Mouse (Mus musculus): ENCODE measurements around the gene Prm3.

Prm3 gene

DNA sequence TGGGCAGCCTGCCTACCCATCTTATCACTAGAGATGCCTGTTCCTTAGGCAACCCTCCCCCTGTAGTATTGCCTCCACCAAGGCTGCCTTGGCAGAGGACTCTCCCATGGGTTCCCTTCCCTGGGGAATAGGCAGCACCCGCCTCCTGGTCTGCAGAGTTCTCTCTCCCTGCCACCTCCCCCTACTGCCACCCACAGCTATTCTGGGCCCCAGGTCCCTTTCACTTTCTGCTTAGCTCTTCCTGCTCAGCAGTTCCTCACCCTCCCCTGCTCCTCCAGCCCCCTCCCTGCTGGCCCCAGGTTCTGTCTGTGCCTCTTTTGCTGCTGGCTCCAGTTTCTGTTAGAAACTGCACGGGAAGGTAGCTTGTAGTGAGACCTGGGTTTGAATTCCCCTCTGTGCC, 21.1 kb downstream of the Prm3 start:
- DNase-seq (ENCODE audit: low read depth, low spot score) = peak; percentile 57
- Histone ChIP-seq H3K27me3 (ENCODE audit: control insufficient read depth, insufficient read depth, low read length, poor library complexity, severe bottlenecking) (no peaks in the 10 kb centered on the region), H3K36me3 (ENCODE audit: control insufficient read depth, insufficient read depth, low read length, poor library complexity, severe bottlenecking) (no peaks in the 10 kb centered on the region)

DNA sequence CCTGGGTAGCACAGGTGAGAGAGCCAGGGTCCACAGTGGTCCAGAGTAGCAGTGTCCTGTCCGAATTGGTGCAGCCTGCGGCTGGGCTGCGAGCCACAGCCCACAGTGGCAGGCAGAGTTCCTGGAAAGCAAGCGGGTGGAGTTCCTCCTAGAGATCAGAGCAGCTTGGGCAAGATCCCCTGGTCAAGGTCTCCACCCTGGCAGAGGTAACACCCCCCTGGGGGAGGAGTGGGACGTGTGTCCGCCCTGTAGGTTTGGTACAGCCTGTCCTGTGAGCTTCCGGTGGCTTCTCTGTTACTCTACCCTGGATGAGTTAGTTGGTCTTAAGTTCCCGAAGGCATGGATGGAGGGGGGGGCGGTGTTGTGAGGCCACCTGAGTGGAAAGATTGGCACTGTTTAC, 21.9 kb downstream of the Prm3 start:
- Histone ChIP-seq H3K36me3 (ENCODE audit: control insufficient read depth, insufficient read depth, low read length, poor library complexity, severe bottlenecking) (no peaks in the 10 kb centered on the region), H3K27me3 (ENCODE audit: control insufficient read depth, insufficient read depth, low read length, poor library complexity, severe bottlenecking) (no peaks in the 10 kb centered on the region)
- peak; percentile 42 for DNase-seq (ENCODE audit: low read depth, low spot score)

DNA sequence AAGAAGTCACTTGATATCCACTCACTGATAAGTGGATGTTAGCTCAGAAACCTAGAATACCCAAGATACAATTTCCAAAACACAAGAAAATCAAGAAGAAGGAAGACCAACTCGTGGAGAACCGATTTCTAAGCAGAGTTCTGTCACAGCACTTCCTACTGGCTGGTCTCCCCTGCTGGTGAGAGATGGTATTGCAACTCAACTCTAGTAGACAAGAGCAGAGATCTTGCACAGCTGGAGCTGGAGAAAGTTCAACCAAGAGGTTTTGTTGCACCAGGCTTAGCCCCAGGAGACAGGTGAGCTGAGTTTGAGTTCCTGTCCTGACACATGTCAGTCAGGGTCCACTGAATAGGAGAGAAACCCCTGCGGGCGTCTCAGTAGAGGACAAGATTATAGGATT, 23.6 kb downstream of the Prm3 start:
- DNase-seq (ENCODE audit: low read depth, low spot score) = peak; percentile 89
- Histone ChIP-seq H3K36me3 (ENCODE audit: control insufficient read depth, insufficient read depth, low read length, poor library complexity, severe bottlenecking) (no peaks in the 10 kb centered on the region), H3K27me3 (ENCODE audit: control insufficient read depth, insufficient read depth, low read length, poor library complexity, severe bottlenecking) (no peaks in the 10 kb centered on the region)

DNA sequence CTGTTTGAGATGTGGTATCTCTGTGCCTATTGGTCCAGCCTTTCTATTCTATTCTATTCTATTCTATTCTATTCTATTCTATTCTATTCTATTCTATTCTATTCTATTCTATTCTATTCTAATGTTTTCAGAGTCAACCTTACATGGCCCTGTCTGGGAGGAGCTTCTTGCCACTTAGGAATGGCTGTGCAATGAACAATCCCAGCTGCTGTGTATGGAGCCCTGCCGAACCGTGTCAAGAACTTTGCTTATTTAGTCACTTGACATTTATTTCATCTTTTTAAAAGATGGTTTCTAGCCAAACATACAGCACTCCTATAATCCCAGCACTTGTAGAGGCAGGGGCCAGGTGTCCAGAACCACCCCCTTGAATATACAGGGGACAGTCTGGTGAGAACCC, 26.4 kb downstream of the Prm3 start:
- H3K27me3 ChIP-seq (ENCODE audit: control insufficient read depth, insufficient read depth, low read length, poor library complexity, severe bottlenecking) = no peaks in the 10 kb centered on the region
- DNase-seq (ENCODE audit: low read depth, low spot score) = no peak
- H3K36me3 ChIP-seq (ENCODE audit: control insufficient read depth, insufficient read depth, low read length, poor library complexity, severe bottlenecking) = no peaks in the 10 kb centered on the region

DNA sequence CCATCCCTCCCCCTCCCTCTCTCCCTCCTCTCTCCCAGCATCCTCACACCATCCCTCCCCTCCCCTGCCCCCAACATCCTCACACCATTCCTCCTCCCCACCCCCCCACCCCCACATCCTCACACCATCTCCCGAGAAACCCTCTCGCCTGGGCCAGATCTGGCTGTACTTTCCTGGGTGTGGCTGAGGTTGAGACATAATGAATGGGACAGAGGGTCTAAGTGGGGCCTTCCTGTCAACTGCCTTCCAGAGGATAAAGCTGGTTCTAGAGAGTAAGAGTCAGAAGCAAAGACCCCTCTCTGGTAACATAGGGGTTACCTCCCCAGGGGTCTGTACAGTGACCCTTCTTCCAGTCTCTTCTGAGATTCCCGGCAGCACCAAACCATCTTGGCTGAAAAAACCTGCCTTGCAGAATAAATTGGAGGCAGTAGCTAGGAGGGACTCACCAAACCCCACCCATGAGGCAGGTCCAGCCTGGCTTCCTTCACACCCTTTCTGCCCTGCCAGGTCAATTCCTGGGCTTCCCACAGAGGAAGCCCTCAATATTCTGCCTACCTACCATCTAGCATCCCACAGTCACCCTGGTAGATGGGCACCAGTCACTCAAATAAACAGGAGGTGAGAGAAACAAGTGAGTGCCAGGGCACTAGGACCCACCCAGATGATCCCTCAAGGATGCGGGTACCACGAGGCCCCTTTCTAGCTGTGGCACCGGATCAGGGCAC, 27.0 kb downstream of the Prm3 start:
- H3K27me3 ChIP-seq (ENCODE audit: control insufficient read depth, insufficient read depth, low read length, poor library complexity, severe bottlenecking) = no peaks in the 10 kb centered on the region
- DNase-seq (ENCODE audit: low read depth, low spot score) = no peak
- no peaks in the 10 kb centered on the region for H3K36me3 ChIP-seq (ENCODE audit: control insufficient read depth, insufficient read depth, low read length, poor library complexity, severe bottlenecking)

DNA sequence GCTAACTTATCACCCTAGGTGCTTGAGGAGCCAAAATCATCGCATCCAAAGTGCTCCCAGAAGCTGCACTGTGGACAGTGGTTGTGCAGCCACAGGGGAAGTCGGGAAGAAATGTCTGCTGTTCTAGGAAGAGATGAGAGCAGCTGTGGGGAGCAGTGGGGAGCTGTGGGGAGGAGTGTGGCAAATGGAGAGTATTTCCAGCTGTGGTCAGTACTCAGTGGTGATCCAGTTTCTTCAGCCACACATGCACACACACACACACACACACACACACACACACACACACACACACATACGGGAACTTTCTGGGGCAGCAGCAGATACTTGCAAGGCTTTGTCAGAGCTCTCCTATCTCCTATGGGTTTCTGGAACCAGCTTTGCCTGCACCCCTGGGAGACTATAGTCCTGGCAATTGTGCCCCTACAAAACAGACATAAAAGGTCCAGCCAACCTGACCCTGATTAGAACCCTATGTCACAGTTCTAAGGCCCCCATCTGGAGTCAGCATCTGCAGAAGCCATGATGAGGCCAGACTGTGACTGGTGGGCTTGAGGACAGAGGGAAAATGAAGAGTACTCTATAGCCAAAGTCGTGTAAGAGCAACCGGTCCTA, 28.0 kb downstream of the Prm3 start:
- H3K36me3 ChIP-seq (ENCODE audit: control insufficient read depth, insufficient read depth, low read length, poor library complexity, severe bottlenecking) = no peaks in the 10 kb centered on the region
- no peaks in the 10 kb centered on the region for H3K27me3 ChIP-seq (ENCODE audit: control insufficient read depth, insufficient read depth, low read length, poor library complexity, severe bottlenecking)
- no peak for DNase-seq (ENCODE audit: low read depth, low spot score)

DNA sequence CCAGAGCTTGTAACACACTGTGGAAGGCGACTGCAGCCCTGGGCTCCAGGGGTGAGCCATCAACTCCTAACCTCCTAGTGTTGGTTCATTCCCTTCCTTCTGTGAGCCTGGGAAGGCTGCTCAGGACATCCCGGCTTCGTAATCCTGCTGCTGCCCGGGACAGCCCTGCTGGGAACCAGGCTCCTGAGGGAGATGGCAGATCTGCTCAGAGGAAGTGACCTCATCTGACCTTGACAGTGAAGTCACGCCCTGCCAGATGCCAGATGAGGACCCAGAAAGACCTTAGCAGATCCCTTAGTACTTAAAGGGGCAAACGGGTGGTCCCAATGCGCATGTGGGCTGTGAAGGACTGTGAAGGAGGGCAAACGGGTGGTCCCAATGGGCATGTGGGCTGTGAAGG, 29.5 kb downstream of the Prm3 start:
- DNase-seq (ENCODE audit: low read depth, low spot score) = no peak
- no peaks in the 10 kb centered on the region for H3K36me3 ChIP-seq (ENCODE audit: control insufficient read depth, insufficient read depth, low read length, poor library complexity, severe bottlenecking)
- H3K27me3 ChIP-seq (ENCODE audit: control insufficient read depth, insufficient read depth, low read length, poor library complexity, severe bottlenecking) = no peaks in the 10 kb centered on the region

DNA sequence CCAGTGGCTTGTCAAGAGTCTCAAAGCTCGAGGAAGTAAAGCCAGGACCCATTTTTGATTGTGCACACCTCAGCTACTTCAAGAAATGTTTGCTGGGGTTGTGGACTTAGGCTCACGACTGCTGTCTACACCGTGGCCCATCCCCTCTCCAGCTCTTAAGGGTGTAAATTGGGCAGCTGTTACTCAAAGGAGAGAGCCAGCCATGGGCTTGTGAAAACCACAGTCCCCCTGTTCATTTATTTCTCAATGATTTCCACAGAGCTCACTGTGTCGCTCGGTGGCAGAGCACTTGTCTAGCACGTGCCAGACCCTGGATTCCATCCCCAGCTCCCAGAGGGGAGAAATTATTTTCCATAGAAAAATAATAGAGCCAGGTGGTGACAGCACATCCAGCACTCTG, 34.5 kb downstream of the Prm3 start:
- no peak for DNase-seq (ENCODE audit: low read depth, low spot score)
- H3K27me3 ChIP-seq (ENCODE audit: control insufficient read depth, insufficient read depth, low read length, poor library complexity, severe bottlenecking) = no peaks in the 10 kb centered on the region
- no peaks in the 10 kb centered on the region for H3K36me3 ChIP-seq (ENCODE audit: control insufficient read depth, insufficient read depth, low read length, poor library complexity, severe bottlenecking)

DNA sequence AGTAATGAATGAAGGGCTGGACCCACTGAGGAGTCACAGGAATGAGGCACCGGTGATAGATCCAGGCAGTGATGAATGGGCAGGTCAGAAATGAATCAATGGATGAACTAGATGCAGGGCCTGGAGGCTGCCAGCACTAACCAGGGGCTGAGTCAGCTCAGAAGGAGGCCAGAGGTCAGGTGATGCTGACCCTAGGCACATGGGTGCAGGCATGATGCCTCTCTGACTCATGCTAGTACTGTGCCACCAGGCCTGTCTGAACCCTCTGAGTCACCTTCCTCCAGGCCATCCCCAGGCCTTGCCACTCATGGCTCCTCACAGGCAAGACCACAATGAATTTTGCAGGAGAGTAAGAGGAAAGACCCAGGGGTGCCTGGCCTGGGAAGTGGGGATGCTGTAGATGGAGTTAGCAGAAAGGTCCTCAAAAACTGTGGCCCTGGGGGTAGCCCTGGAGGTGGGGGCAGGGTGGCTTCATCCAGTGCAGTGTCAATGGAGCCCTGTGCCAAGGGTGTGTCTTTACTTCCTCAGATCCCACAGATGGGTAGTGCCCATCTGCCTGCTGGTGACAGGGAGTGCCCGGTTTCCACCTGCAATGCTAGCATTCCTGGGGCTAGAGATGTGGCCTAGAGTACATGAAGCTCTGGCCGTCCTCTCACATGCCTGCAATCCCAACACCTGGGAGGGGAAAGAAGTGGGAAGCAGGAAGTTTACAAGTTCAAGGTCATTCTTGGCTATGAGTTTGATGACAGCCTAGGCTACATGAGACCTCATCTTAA, 36.0 kb downstream of the Prm3 start:
- DNase-seq (ENCODE audit: low read depth, low spot score) = no peak
- H3K27me3 ChIP-seq (ENCODE audit: control insufficient read depth, insufficient read depth, low read length, poor library complexity, severe bottlenecking) = no peaks in the 10 kb centered on the region
- H3K36me3 ChIP-seq (ENCODE audit: control insufficient read depth, insufficient read depth, low read length, poor library complexity, severe bottlenecking) = no peaks in the 10 kb centered on the region

DNA sequence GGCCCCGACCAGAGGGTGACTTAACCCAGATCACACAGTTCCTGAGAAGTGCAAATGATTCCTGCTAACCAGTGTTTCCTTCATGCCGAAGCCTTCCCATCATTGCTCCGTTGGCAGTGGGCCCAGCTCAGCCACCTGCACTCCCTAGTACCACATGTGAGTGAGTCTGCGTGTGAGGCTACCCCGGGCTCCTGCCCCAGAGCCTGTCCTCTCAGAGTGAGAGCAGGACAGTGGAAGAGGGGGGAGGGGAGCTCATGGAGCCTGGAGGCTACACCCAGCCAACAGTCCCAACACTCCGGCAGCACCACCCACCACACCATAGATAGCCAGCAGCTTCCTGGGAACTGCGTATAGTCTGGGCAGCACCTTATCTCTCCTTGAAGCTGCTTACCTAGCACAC, 40.9 kb downstream of the Prm3 start:
- DNase-seq (ENCODE audit: low read depth, low spot score) = no peak
- Histone ChIP-seq H3K27me3 (ENCODE audit: control insufficient read depth, insufficient read depth, low read length, poor library complexity, severe bottlenecking) (no peaks in the 10 kb centered on the region), H3K36me3 (ENCODE audit: control insufficient read depth, insufficient read depth, low read length, poor library complexity, severe bottlenecking) (no peaks in the 10 kb centered on the region)

DNA sequence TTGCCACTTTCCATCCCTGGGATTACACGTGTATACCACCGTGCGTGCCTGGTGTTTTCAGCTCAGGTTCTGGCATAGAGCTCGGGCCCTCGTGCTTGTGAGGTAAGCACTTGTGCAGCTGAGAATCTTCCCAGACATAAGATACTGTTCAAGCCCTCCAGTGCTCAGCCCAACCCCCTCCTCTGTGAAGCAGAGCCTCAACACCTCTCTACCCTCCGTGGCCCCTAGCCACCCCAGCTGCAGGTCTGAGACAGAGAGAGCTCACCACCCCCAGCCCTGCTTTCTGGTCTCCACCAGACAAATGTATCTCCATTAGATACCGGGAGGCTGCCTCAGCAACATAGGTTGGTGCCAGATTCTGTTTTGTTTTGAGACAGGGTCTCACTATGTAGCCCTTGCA, 41.5 kb downstream of the Prm3 start:
- no peaks in the 10 kb centered on the region for H3K36me3 ChIP-seq (ENCODE audit: control insufficient read depth, insufficient read depth, low read length, poor library complexity, severe bottlenecking)
- H3K27me3 ChIP-seq (ENCODE audit: control insufficient read depth, insufficient read depth, low read length, poor library complexity, severe bottlenecking) = no peaks in the 10 kb centered on the region
- DNase-seq (ENCODE audit: low read depth, low spot score) = no peak

DNA sequence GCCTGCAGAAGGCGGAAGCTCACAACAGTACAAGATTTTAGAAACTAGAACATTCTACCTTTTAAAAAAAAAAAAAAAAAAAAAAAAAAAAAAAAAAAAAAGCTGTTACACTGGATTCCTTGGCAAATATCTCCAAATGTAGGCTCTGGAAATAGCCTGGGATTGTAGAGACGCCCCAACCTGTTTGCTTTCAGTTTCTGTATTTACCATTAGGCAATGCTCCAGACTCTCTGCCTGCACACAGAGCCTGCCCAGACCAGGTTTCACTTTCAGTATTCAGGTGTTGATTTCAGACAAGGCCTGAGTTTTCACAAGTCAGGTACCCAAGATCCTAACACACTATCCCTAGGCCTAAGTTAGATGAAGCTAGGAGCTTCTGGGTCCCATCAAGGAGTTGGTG, 49.6 kb downstream of the Prm3 start:
- H3K27me3 ChIP-seq (ENCODE audit: control insufficient read depth, insufficient read depth, low read length, poor library complexity, severe bottlenecking) = no peaks in the 10 kb centered on the region
- DNase-seq (ENCODE audit: low read depth, low spot score) = peak; percentile 44
- H3K36me3 ChIP-seq (ENCODE audit: control insufficient read depth, insufficient read depth, low read length, poor library complexity, severe bottlenecking) = no peaks in the 10 kb centered on the region

Data from splenic B cell, adult 2 months (primary cell).